Mouse (Mus musculus) liver, embryonic 14.5 days (tissue): ENCODE results near the gene Top3a.

Experiments
- CTCF ChIP-seq: IDR thresholded peaks from 2 replicates; pipeline ENCODE4 v1.5.1; 2016; ENCODE audit warnings: antibody characterized with exemption, low read depth, control low read depth
- EP300 ChIP-seq: IDR thresholded peaks from 2 replicates; pipeline ENCODE4 v1.6.1; 2016; ENCODE audit warnings: antibody characterized with exemption, low read depth

GRCm38 (mm10) chr11:60726601-60727391, 50.4 kb downstream of the Top3a start, which contains the start of gene Flii:
- TF ChIP-seq CTCF (peak; percentile 74), EP300 (no peak)
